Mouse (Mus musculus): ENCODE data around the gene Gbp5. TPM values are rescaled to one million over a fixed set of nuclear protein-coding genes. Genes with fewer than 3 reads are reported as not detected.
"Not testable (repeated sequence)": the region's sequence is repeated elsewhere in the genome, so short reads cannot be mapped to it uniquely, and the experiment has no call there.

Gene Gbp5
- polyA plus RNA-seq, 1 experiment from 2014 or later = 0.34 TPM

GRCm38 (mm10) chr3:142554601-142555000 lies 60.8 kb downstream of the Gbp5 start:
- Histone ChIP-seq H3K4me3 (replicated peaks) (no peak overlapping the region), H3K36me3 (no peaks in the 10 kb centered on the region), H3K4me2 (replicated peaks) (no peak overlapping the region), H3K27ac (no peak overlapping the region), H3K27me3 (replicated peaks) (no peaks in the 10 kb centered on the region), H3K9me3 (no peaks in the 10 kb centered on the region), H3K9ac (no peak overlapping the region), H3K4me1 (replicated peaks) (no peaks in the 10 kb centered on the region)
- 74% methylated on average over 1 of the region's 1 CpGs for WGBS
- ATAC-seq = no peak

GRCm38 (mm10) chr3:142555623-142556022 lies 61.8 kb downstream of the Gbp5 start:
- 87% methylated on average over 11 of the region's 11 CpGs for WGBS
- H3K4me2 ChIP-seq (replicated peaks) = no peak overlapping the region
- H3K9me3 ChIP-seq = no peaks in the 10 kb centered on the region
- ATAC-seq = no peak
- no peak overlapping the region for H3K9ac ChIP-seq
- no peaks in the 10 kb centered on the region for H3K36me3 ChIP-seq
- no peak overlapping the region for H3K4me3 ChIP-seq (replicated peaks)
- H3K27me3 ChIP-seq (replicated peaks) = no peaks in the 10 kb centered on the region
- H3K4me1 ChIP-seq (replicated peaks) = no peaks in the 10 kb centered on the region
- no peak overlapping the region for H3K27ac ChIP-seq

GRCm38 (mm10) chr3:142559632-142560228 lies 66.0 kb downstream of the Gbp5 start, which contains the start of gene Gbp3:
Gene Gbp3 (plus strand): TSS chr3:142560026.
- peak within 1 kb of the TSS; percentile 35 for H3K4me3 ChIP-seq (replicated peaks)

GRCm38 (mm10) chr3:142560296-142560948 lies 66.6 kb downstream of the Gbp5 start:
- H3K4me2 ChIP-seq (replicated peaks) = peak overlapping the region; percentile 63
- H3K27ac ChIP-seq = no peak overlapping the region
- H3K4me1 ChIP-seq (replicated peaks) = no peaks in the 10 kb centered on the region
- peak overlapping the region; percentile 35 for H3K4me3 ChIP-seq (replicated peaks)
- no peaks in the 10 kb centered on the region for H3K27me3 ChIP-seq (replicated peaks)
- H3K9me3 ChIP-seq = no peaks in the 10 kb centered on the region
- WGBS = 13% methylated on average over 12 of the region's 12 CpGs
- H3K9ac ChIP-seq = peak overlapping the region; percentile 30; the same call in 1 of the 2 replicates
- H3K36me3 ChIP-seq = no peaks in the 10 kb centered on the region
- ATAC-seq = peak; percentile 79

More at GRCm38 (mm10) chr3:142559632-142560228, 66.0 kb downstream of the Gbp5 start, which contains the start of gene Gbp3:
- Histone ChIP-seq H3K4me2 (replicated peaks) (peak within 1 kb of the TSS; percentile 63), H3K9me3 (no peaks in the 10 kb centered on the region), H3K4me1 (replicated peaks) (no peaks in the 10 kb centered on the region), H3K36me3 (no peaks in the 10 kb centered on the region), H3K27ac (no peak within 1 kb of the TSS), H3K9ac (peak within 1 kb of the TSS; percentile 30; the same call in 1 of the 2 replicates), H3K27me3 (replicated peaks) (no peaks in the 10 kb centered on the region)
- ATAC-seq = 0 out of 2 replicates have a peak, but pooled peaks have one; percentile 20
- 38% methylated on average over 3 of the region's 3 CpGs for WGBS

- no peak overlapping the region; the same call in 1 of the 2 replicates for H3K4me2 ChIP-seq (replicated peaks)
- H3K9ac ChIP-seq = no peak overlapping the region
- H3K27me3 ChIP-seq (replicated peaks) = no peaks in the 10 kb centered on the region
- 85% methylated on average over 14 of the region's 14 CpGs for WGBS
- H3K27ac ChIP-seq = no peak overlapping the region
- ATAC-seq = 0 out of 2 replicates have a peak, but pooled peaks have one; percentile 10
- no peaks in the 10 kb centered on the region for H3K9me3 ChIP-seq
- no peaks in the 10 kb centered on the region for H3K36me3 ChIP-seq
- H3K4me3 ChIP-seq (replicated peaks) = no peak overlapping the region
- H3K4me1 ChIP-seq (replicated peaks) = no peaks in the 10 kb centered on the region
Measured at GRCm38 (mm10) chr3:142561045-142561646, 67.4 kb downstream of the Gbp5 start.

GRCm38 (mm10) chr3:142561666-142562065 lies 67.9 kb downstream of the Gbp5 start:
- ATAC-seq = no peak
- Histone ChIP-seq H3K27ac (no peak overlapping the region), H3K9me3 (no peaks in the 10 kb centered on the region), H3K9ac (no peak overlapping the region), H3K36me3 (no peaks in the 10 kb centered on the region), H3K4me3 (replicated peaks) (no peak overlapping the region), H3K4me2 (replicated peaks) (no peak overlapping the region), H3K27me3 (replicated peaks) (no peaks in the 10 kb centered on the region), H3K4me1 (replicated peaks) (no peaks in the 10 kb centered on the region)
- 79% methylated on average over 7 of the region's 7 CpGs for WGBS

- H3K4me2 ChIP-seq (replicated peaks) = not testable (repeated sequence)
- 65% methylated on average over 5 of the region's 5 CpGs for WGBS
Measured at GRCm38 (mm10) chr3:142567490-142567889, 73.7 kb downstream of the Gbp5 start.

GRCm38 (mm10) chr3:142570738-142571137 lies 77.0 kb downstream of the Gbp5 start:
- H3K27me3 ChIP-seq (replicated peaks) = no peaks in the 10 kb centered on the region
- ATAC-seq = no peak
- 91% methylated on average over 4 of the region's 4 CpGs for WGBS
- no peaks in the 10 kb centered on the region for H3K9me3 ChIP-seq
- no peak overlapping the region for H3K27ac ChIP-seq
- H3K4me2 ChIP-seq (replicated peaks) = no peak overlapping the region
- H3K4me1 ChIP-seq (replicated peaks) = no peaks in the 10 kb centered on the region
- no peaks in the 10 kb centered on the region for H3K36me3 ChIP-seq
- H3K9ac ChIP-seq = no peak overlapping the region
- H3K4me3 ChIP-seq (replicated peaks) = no peak overlapping the region

More at GRCm38 (mm10) chr3:142567490-142567889, 73.7 kb downstream of the Gbp5 start:
- not testable (repeated sequence) for H3K27me3 ChIP-seq (replicated peaks); H3K4me1 ChIP-seq (replicated peaks); H3K9me3 ChIP-seq; ATAC-seq; H3K36me3 ChIP-seq; H3K9ac ChIP-seq; H3K4me3 ChIP-seq (replicated peaks); H3K27ac ChIP-seq

Other genes with a start within 250 kb of the Gbp5 start
- gene Pdlim5, start 98.3 kb upstream of the Gbp5 start, polyA plus RNA-seq (2015; fragmentation: Nextera tagmentation; extraction: Ambion mirVana) = 28.8 and 29.0 TPM in 2 replicates
- gene Gbp7, start 36.4 kb downstream of the Gbp5 start, polyA plus RNA-seq (2015; fragmentation: Nextera tagmentation; extraction: Ambion mirVana) = 6.6 and 7.2 TPM in 2 replicates
- gene Gbp3, start 66.0 kb downstream of the Gbp5 start, polyA plus RNA-seq (2015; fragmentation: Nextera tagmentation; extraction: Ambion mirVana) = 1.8 and 2.7 TPM in 2 replicates
- gene Gbp2b, start 100.9 kb downstream of the Gbp5 start, polyA plus RNA-seq (2015; fragmentation: Nextera tagmentation; extraction: Ambion mirVana) = 0.33 and 0.35 TPM in 2 replicates
- 3.9 and 4.1 TPM in 2 replicates for gene Gbp2, start 126.6 kb downstream of the Gbp5 start, polyA plus RNA-seq (2015; fragmentation: Nextera tagmentation; extraction: Ambion mirVana)
- 17.5 and 18.2 TPM in 2 replicates for gene Kyat3, start 207.1 kb downstream of the Gbp5 start, polyA plus RNA-seq (2015; fragmentation: Nextera tagmentation; extraction: Ambion mirVana)

Measured in intestine, embryonic 15.5 days (tissue).